Mouse (Mus musculus) heart, embryonic 13.5 days (tissue): ENCODE results near the gene 1700016H13Rik. TPM values are rescaled to one million over a fixed set of nuclear protein-coding genes. Genes with fewer than 3 reads are reported as not detected.

Experiments used
- ATAC-seq: fragments of 200-750 bp; cut with Nextera tagmentation; 2 replicates; pipeline ENCODE4 v1.8.0; 2017; ENCODE audit warnings: moderate TSS enrichment; ENCODE audit not compliant: insufficient number of reproducible peaks, low FRiP score, low TSS enrichment; ENCODE audit errors: extremely low read depth
- H3K27ac ChIP-seq: fragments of 300-500 bp; sonication (generic); replicated peaks from 2 replicates; pipeline ENCODE4 v1.5.1; 2015; ENCODE audit warnings: moderate library complexity, mild to moderate bottlenecking, inconsistent platforms
- H3K27me3 ChIP-seq: fragments of 300-500 bp; sonication (generic); replicated peaks from 2 replicates; pipeline ENCODE4 v1.6.1; 2015; ENCODE audit warnings: mild to moderate bottlenecking, inconsistent platforms
- H3K36me3 ChIP-seq: fragments of 300-500 bp; sonication (generic); 2 replicates; pipeline ENCODE4 v1.6.1; 2015; ENCODE audit warnings: mild to moderate bottlenecking, inconsistent platforms
- H3K4me1 ChIP-seq: fragments of 300-500 bp; sonication (generic); 2 replicates; pipeline ENCODE4 v1.6.1; 2015; ENCODE audit warnings: inconsistent platforms
- H3K4me2 ChIP-seq: fragments of 300-500 bp; sonication (generic); 2 replicates; pipeline ENCODE4 v1.6.1; 2015; ENCODE audit warnings: inconsistent platforms, mild to moderate bottlenecking, moderate library complexity
- H3K4me3 ChIP-seq: fragments of 300-500 bp; sonication (generic); 2 replicates; pipeline ENCODE4 v1.5.1; 2015; ENCODE audit warnings: moderate library complexity, mild to moderate bottlenecking, inconsistent platforms
- H3K9ac ChIP-seq: fragments of 300-500 bp; sonication (generic); 2 replicates; pipeline ENCODE4 v1.6.1; 2015; ENCODE audit warnings: inconsistent platforms, mild to moderate bottlenecking, moderate library complexity
- H3K9me3 ChIP-seq: fragments of 300-500 bp; sonication (generic); 2 replicates; pipeline ENCODE4 v1.6.1; 2016; ENCODE audit warnings: inconsistent platforms
- WGBS: fragments of 180-500 bp; shearing (Covaris S2); methylation state at CpG from one replicate; pipeline ENCODE4 v1.1.7; 2015; ENCODE audit warnings: mixed read lengths; 5-methylcytosine and 5-hydroxymethylcytosine counted together
- polyA plus RNA-seq: library from polyadenylated mRNA; unstranded; fragments of >200 nt; fragmentation: Nextera tagmentation; extraction: Ambion mirVana; gene quantifications from 2 replicates; pipeline ENCODE4 v1.2.1, GENCODE M21; 2015

The 1700016H13Rik gene
- polyA plus RNA-seq, 1 experiment from 2014 or later: 0.20 TPM

- Histone ChIP-seq H3K4me1 (peaks cover 11% of the 10 kb centered on the region), H3K36me3 (no peaks in the 10 kb centered on the region), H3K9me3 (no peaks in the 10 kb centered on the region), H3K27me3 (no peaks in the 10 kb centered on the region), H3K27ac (no peak overlapping the region), H3K4me2 (no peak overlapping the region), H3K9ac (no peak overlapping the region), H3K4me3 (no peak overlapping the region)
- WGBS: 72% methylated on average over 11 of the region's 11 CpGs
- ATAC-seq: no peak
Measured at GRCm38 (mm10) chr5:103603115-103603893, 52.5 kb downstream of the 1700016H13Rik start.

DNA sequence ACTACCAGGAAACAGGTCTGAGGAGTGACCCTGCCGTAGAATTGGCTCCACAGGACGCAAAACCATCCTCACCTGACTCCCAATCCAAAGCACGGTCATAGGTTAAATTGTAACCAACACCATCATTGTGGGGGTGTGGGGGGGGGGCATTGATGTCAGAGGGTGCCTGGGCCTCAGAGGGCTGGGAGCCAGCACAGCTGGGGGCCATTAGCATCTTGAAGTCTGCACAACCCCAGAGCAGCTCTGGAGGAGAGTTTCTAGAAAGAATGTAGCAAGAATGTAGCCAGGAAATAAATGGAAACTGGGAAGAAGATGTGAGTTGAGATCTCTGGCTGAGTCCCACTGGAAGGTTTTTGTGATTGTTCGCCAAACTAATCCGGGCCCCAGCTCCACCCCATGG lies 56.9 kb downstream of the 1700016H13Rik start:
- 84% methylated on average over 5 of the region's 5 CpGs for WGBS
- ATAC-seq: no peak
- H3K4me2 ChIP-seq: no peak overlapping the region
- no peaks in the 10 kb centered on the region for H3K9me3 ChIP-seq
- 0 out of 2 replicates have a peak, but pooled peaks cover 4% of the 10 kb centered on the region for H3K36me3 ChIP-seq
- no peaks in the 10 kb centered on the region for H3K27me3 ChIP-seq
- H3K4me1 ChIP-seq: peaks cover 42% of the 10 kb centered on the region
- no peak overlapping the region for H3K4me3 ChIP-seq
- H3K27ac ChIP-seq: peak overlapping the region; percentile 42; the same call in 1 of the 2 replicates
- H3K9ac ChIP-seq: no peak overlapping the region

DNA sequence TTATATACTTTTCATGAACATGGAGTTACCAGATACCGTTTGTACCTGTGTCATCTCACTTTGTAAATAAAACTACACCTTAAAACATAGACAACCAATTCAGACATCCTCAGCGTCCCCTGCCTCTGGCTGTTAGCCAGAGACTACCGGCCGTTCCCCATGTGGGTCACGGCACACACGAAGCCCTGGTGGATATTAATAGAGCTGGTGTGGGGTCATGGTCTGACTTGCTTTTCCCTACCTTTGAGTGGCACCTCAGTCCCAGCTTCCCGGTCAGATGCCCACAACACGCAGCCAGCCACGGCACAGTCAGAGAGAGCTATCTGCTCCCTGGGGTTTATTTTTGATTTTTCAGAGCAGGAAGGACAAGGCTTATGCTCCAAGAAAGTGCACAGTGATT lies 57.5 kb downstream of the 1700016H13Rik start:
- Histone ChIP-seq H3K4me2 (no peak overlapping the region), H3K36me3 (peaks cover 7% of the 10 kb centered on the region; the same call in 1 of the 2 replicates), H3K27me3 (no peaks in the 10 kb centered on the region), H3K9me3 (no peaks in the 10 kb centered on the region), H3K4me1 (peaks cover 42% of the 10 kb centered on the region), H3K27ac (peak overlapping the region; percentile 42), H3K4me3 (no peak overlapping the region), H3K9ac (no peak overlapping the region)
- WGBS: 50% methylated on average over 9 of the region's 9 CpGs
- ATAC-seq: no peak

Other genes starting within 250 kb of the 1700016H13Rik start
- 5.8 and 6.9 TPM in 2 replicates for gene Ptpn13, start 230.8 kb downstream of the 1700016H13Rik start, polyA plus RNA-seq
- gene Slc10a6, start 26.6 kb downstream of the 1700016H13Rik start, polyA plus RNA-seq: 0.49 and 0.57 TPM in 2 replicates
- gene Aff1, start 36.4 kb upstream of the 1700016H13Rik start, polyA plus RNA-seq: 6.7 and 7.4 TPM in 2 replicates